Mouse (Mus musculus): Measurements from ENCODE around the gene Tram2.

- TF ChIP-seq CTCF (IDR thresholded peaks at IDR 0.05; ENCODE audit: low read depth, low read length), result no peak
- no peak for TF ChIP-seq TAL1 (conservative IDR thresholded peaks at IDR 0.05; ENCODE audit: low read depth, low read length)
- TF ChIP-seq POLR2AphosphoS5 (IDR thresholded peaks at IDR 0.05; ENCODE audit: insufficient replicate concordance, low read depth, low read length), result no peak
Observed at GRCm38 (mm10) chr1:20980553-20980952, 98.5 kb downstream of the Tram2 start.

Data from G1E (cell line).